Mouse (Mus musculus) layer of hippocampus, adult 2 months (tissue): ENCODE data around the gene Cryga. TPM values are rescaled to one million over a fixed set of nuclear protein-coding genes. Genes with fewer than 3 reads are reported as not detected.
"Not testable (repeated sequence)": the region's sequence is repeated elsewhere in the genome, so short reads cannot be mapped to it uniquely, and the experiment has no call there.

Source experiments
- DNase-seq, 2 experiments: peaks; one replicate each; pipeline ENCODE4 v3.0.0; 2022; ENCODE audit warnings: low spot score in 2 of 2
- H3K27ac ChIP-seq: fragments of 200-600 bp; 2 replicates; pipeline ENCODE4 v1.8.1; 2022
- H3K4me3 ChIP-seq: fragments of 200-600 bp; 2 replicates; pipeline ENCODE4 v1.8.1; 2022; ENCODE audit warnings: mild to moderate bottlenecking
- CTCF ChIP-seq: fragments of 200-600 bp; conservative IDR thresholded peaks from 2 replicates; pipeline ENCODE4 v1.8.1; 2022; ENCODE audit warnings: antibody characterized with exemption, mild to moderate bottlenecking, moderate library complexity
- total RNA-seq, 2 experiments: library from RNA; stranded (reverse); gene quantifications; 2 replicates each; pipeline ENCODE4 v1.2.3; 2021

Cryga gene
- total RNA-seq, 2 experiments from 2014 or later: 0.87 TPM; not detected in 1

DNA sequence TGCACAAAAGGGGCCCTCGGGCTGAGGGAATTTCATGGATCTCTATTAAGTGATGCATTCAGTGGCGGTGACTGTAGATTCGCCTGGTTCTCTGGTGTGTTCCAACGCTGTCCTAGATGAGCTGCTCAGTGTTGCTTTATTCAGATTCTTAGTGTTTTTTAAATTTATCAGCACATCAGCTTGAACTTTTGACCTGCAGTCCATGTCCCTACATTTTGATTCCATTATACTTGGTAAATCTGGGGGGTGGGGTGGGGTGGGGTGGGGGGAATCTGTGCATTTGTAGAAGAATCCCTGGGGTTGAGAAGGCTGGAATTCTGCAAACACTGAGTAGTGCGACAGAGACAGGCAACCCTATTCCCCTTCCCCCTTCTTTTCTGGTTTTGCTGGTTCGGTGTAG lies 29.6 kb downstream of the Cryga start, which contains the start of gene Crygc:
TSS of gene Crygc (minus strand) at position 101 of the 400 bp plus-strand sequence.
- H3K27ac ChIP-seq: no peak within 1 kb of the TSS
- no peak for TF ChIP-seq CTCF
- H3K4me3 ChIP-seq: no peak within 1 kb of the TSS
- no peak for DNase-seq

DNA sequence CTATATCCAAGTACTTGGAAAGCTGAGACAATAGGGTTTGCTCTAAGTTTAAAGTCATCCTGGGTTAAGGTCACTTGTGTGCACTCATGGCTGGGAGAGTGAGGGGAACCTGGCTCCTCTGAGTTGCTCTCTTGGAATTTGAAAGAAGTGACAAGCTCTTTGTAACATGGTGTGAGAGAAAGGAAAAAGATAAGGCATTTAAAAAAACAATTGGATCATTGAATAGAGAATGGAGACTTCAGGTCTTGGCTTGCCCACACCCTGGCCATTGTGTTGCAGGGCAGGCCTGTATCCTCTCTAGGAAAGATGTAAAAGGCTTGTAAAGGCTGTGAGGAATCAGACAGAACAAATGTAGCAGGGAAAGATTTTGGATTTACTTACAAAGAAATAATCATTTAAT lies 35.3 kb downstream of the Cryga start:
- DNase-seq: no peak
- Histone ChIP-seq H3K4me3 (no peak overlapping the region), H3K27ac (no peak overlapping the region)
- no peak for TF ChIP-seq CTCF

GRCm38 (mm10) chr1:65064201-65064600 lies 39.0 kb downstream of the Cryga start:
- H3K27ac ChIP-seq: no peak overlapping the region
- no peak for DNase-seq
- no peak overlapping the region for H3K4me3 ChIP-seq
- TF ChIP-seq CTCF: no peak

- no peak for DNase-seq
- Histone ChIP-seq H3K4me3 (no peak within 1 kb of the TSS), H3K27ac (no peak within 1 kb of the TSS)
- TF ChIP-seq CTCF: no peak
These were observed 39.8 kb downstream of the Cryga start, which contains the start of gene Crygd for GRCm38 (mm10) chr1:65063352-65063751. Gene Crygd (minus strand): TSS chr1:65063452.

DNA sequence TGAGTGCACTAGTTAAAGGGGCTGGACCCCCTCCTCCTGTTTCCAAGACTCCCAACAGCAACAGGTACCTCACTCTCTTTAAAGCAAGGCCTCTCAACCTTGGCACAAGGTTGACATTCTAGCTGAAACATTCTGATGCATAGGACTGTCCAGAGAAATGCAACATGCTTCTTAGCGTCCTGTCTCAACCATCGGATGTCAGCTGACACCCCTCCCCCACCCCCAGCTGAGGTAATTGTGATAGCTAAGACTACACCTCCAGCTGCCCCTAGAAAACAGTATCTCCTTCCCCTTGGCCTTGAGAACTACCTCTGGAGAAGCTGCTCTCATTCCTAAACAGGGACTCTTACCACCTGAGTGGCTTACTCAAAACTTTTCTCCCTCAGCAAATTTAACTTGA lies 51.0 kb downstream of the Cryga start:
- no peak for TF ChIP-seq CTCF
- no peak for DNase-seq
- H3K27ac ChIP-seq: no peak overlapping the region
- H3K4me3 ChIP-seq: no peak overlapping the region

DNA sequence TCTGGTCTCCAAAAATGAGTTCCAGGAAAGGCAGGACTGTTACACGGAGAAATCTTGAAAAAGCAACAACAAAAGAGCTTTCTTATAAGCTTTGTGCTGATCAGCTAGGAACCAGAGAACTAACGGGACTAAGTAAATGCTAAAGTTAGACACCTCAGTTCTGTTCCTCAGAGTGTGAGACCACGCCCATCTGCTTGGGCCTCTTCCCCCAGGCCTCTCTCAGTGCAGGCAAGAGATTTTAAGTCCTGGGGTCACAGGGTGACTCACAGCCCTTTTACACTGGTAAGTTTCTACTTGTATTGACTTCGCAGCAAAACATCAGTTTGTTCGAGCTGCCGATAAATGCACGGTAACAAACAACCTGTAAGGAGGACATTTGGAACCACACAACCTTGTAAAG lies 51.5 kb downstream of the Cryga start:
- no peak for TF ChIP-seq CTCF
- Histone ChIP-seq H3K4me3 (no peak overlapping the region), H3K27ac (no peak overlapping the region)
- no peak for DNase-seq

GRCm38 (mm10) chr1:65050952-65051351 lies 52.2 kb downstream of the Cryga start, which contains the start of gene Cryge:
Gene Cryge (minus strand): TSS chr1:65051149.
- not testable (repeated sequence) for DNase-seq, H3K4me3 ChIP-seq, H3K27ac ChIP-seq

Other genes with a start within 250 kb of the Cryga start
- 10 to 100 TPM; 35.6 to 36.0 TPM for gene Plekhm3, start 146.5 kb downstream of the Cryga start, total RNA-seq
- gene Akr1cl, start 70.6 kb downstream of the Cryga start, total RNA-seq: not detected
- gene Cryge, start 52.2 kb downstream of the Cryga start, total RNA-seq: not detected
- not detected for gene Crygd, start 39.9 kb downstream of the Cryga start, total RNA-seq
- not detected for gene Crygc, start 29.7 kb downstream of the Cryga start, total RNA-seq
- not detected for gene Crygb, start 21.1 kb downstream of the Cryga start, total RNA-seq
- gene Gm28845, start 16.2 kb upstream of the Cryga start, total RNA-seq: under 1 TPM in 1 of 2 experiments, not detected in 1; 0.76 TPM
- 1 to 10 TPM; 8.4 to 8.8 TPM for gene D630023F18Rik, start 19.8 kb upstream of the Cryga start, total RNA-seq
- gene Idh1, start 83.1 kb upstream of the Cryga start, total RNA-seq: 10 to 100 TPM; 41.5 to 49.6 TPM
- gene Pikfyve, start 83.3 kb upstream of the Cryga start, total RNA-seq: 10 to 100 TPM; 43.8 to 47.7 TPM
- gene Pth2r, start 178.7 kb upstream of the Cryga start, total RNA-seq: under 1 TPM; 0.25 to 0.28 TPM